Mouse (Mus musculus): ENCODE measurements around the gene Xcr1. TPM values are rescaled to one million over a fixed set of nuclear protein-coding genes. Genes with fewer than 3 reads are reported as not detected.

Xcr1 gene
- polyA plus RNA-seq (2016; fragmentation: Nextera tagmentation; extraction: Ambion mirVana): not detected in 2 replicates

GRCm38 (mm10) chr9:123861929-123862328, at the start of gene Xcr1:
Xcr1 (minus strand) TSS chr9:123862029.
- no peak within 1 kb of the TSS for H3K9ac ChIP-seq
- no peak within 1 kb of the TSS for H3K4me3 ChIP-seq
- H3K9me3 ChIP-seq (replicated peaks): no peaks in the 10 kb centered on the region
- WGBS (ENCODE audit: insufficient replicate concordance): 75% methylated on average over 9 of the region's 9 CpGs
- no peak for ATAC-seq
- no peaks in the 10 kb centered on the region for H3K36me3 ChIP-seq
- no peak within 1 kb of the TSS for H3K4me2 ChIP-seq
- H3K27me3 ChIP-seq (replicated peaks): no peaks in the 10 kb centered on the region
- no peak within 1 kb of the TSS for H3K27ac ChIP-seq
- no peaks in the 10 kb centered on the region for H3K4me1 ChIP-seq

GRCm38 (mm10) chr9:123872049-123872448, 10.2 kb upstream of the Xcr1 start:
- ATAC-seq: no peak
- H3K9me3 ChIP-seq (replicated peaks): no peaks in the 10 kb centered on the region
- no peaks in the 10 kb centered on the region for H3K36me3 ChIP-seq
- 50% methylated on average over 4 of the region's 4 CpGs for WGBS (ENCODE audit: insufficient replicate concordance)
- H3K27me3 ChIP-seq (replicated peaks): no peaks in the 10 kb centered on the region
- H3K4me3 ChIP-seq: no peak overlapping the region
- H3K4me1 ChIP-seq: no peaks in the 10 kb centered on the region
- H3K27ac ChIP-seq: no peak overlapping the region
- no peak overlapping the region for H3K9ac ChIP-seq
- no peak overlapping the region for H3K4me2 ChIP-seq

GRCm38 (mm10) chr9:123869167-123869784, 7.4 kb upstream of the Xcr1 start:
- ATAC-seq: no peak
- H3K4me1 ChIP-seq: no peaks in the 10 kb centered on the region
- no peak overlapping the region for H3K4me2 ChIP-seq
- H3K9ac ChIP-seq: no peak overlapping the region
- 32% methylated on average over 6 of the region's 6 CpGs for WGBS (ENCODE audit: insufficient replicate concordance)
- H3K36me3 ChIP-seq: no peaks in the 10 kb centered on the region
- H3K9me3 ChIP-seq (replicated peaks): no peaks in the 10 kb centered on the region
- no peak overlapping the region for H3K27ac ChIP-seq
- no peak overlapping the region for H3K4me3 ChIP-seq
- no peaks in the 10 kb centered on the region for H3K27me3 ChIP-seq (replicated peaks)

DNA sequence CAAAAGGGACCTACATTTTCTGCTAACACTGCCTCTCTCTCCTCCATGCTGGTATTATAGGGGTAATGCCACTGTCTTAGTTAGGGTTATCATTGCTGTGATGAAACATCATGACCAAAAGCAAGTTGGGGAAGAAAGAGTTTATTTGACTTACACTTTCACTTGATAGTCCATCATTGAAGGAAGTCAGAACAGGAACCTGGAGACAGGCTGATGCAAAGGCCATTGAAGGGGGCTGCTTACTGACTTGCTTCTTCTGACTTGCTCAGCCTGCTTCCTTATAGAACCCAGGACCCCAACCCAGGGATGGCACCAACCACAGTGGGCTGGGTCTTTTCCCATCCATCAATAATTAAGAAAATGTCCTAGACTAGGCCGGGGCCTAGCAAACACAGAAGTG, 1.8 kb upstream of the Xcr1 start:
- Histone ChIP-seq H3K27ac (no peak overlapping the region), H3K9ac (no peak overlapping the region), H3K4me2 (no peak overlapping the region), H3K4me1 (no peaks in the 10 kb centered on the region), H3K4me3 (no peak overlapping the region), H3K36me3 (no peaks in the 10 kb centered on the region), H3K9me3 (replicated peaks) (no peaks in the 10 kb centered on the region), H3K27me3 (replicated peaks) (no peaks in the 10 kb centered on the region)
- WGBS (ENCODE audit: insufficient replicate concordance): 86% methylated on average over 1 of the region's 1 CpGs
- ATAC-seq: no peak

DNA sequence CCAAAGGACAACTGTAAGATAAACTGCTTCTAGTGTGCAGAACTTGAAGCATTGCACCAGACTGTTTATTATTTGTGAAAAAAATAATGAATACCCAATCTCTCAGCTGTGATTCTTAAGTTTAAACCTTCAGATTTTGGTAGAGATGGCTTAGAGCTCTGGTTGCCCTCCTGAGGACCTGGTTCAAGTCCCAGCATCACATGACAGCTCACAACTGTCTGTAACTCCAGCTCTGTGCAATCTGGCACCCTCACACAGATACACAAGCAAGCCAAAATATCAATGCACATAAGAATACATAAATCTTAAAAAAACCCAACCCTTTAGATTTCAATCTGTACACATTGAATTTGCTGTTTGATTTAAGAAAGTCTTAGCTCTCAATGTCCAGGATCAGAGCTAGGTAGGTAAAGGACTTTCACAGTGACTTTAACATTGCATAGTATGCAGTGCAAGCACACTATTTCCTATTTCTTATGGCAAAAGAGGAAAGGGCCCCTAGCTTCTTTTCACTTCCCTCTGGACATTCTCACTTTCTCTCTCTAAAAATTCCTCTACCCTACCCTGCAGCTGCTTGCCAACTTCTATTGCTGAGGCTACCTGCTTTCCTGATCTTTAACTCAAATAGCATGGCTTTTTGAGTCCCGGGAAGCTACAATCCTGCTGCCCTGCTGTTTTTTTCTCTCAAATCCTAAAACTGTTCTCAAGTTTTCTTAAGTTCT, 1.2 kb upstream of the Xcr1 start:
- H3K36me3 ChIP-seq: no peaks in the 10 kb centered on the region
- no peak for ATAC-seq
- no peaks in the 10 kb centered on the region for H3K4me1 ChIP-seq
- 50% methylated on average over 1 of the region's 1 CpGs for WGBS (ENCODE audit: insufficient replicate concordance)
- no peak overlapping the region for H3K27ac ChIP-seq
- no peaks in the 10 kb centered on the region for H3K27me3 ChIP-seq (replicated peaks)
- no peaks in the 10 kb centered on the region for H3K9me3 ChIP-seq (replicated peaks)
- H3K9ac ChIP-seq: no peak overlapping the region
- H3K4me2 ChIP-seq: no peak overlapping the region
- H3K4me3 ChIP-seq: no peak overlapping the region

GRCm38 (mm10) chr9:123856836-123857235, 5.0 kb downstream of the Xcr1 start:
- 61% methylated on average over 2 of the region's 2 CpGs for WGBS (ENCODE audit: insufficient replicate concordance)
- no peak for ATAC-seq
- H3K4me3 ChIP-seq: no peak overlapping the region
- H3K27me3 ChIP-seq (replicated peaks): 0 out of 2 replicates have a peak, but pooled peaks cover 6% of the 10 kb centered on the region
- peaks cover 3% of the 10 kb centered on the region; the same call in 1 of the 2 replicates for H3K4me1 ChIP-seq
- no peaks in the 10 kb centered on the region for H3K9me3 ChIP-seq (replicated peaks)
- H3K27ac ChIP-seq: no peak overlapping the region
- no peak overlapping the region for H3K4me2 ChIP-seq
- no peaks in the 10 kb centered on the region for H3K36me3 ChIP-seq
- no peak overlapping the region for H3K9ac ChIP-seq

GRCm38 (mm10) chr9:123852449-123853390, 9.1 kb downstream of the Xcr1 start:
- no peak for ATAC-seq

GRCm38 (mm10) chr9:123851713-123852448, 9.9 kb downstream of the Xcr1 start, which contains the start of gene Fyco1:
Fyco1 (minus strand) TSS chr9:123851899.
- Histone ChIP-seq H3K4me2 (peak within 1 kb of the TSS; percentile 87), H3K36me3 (no peaks in the 10 kb centered on the region), H3K4me3 (peak within 1 kb of the TSS; percentile 90), H3K9me3 (replicated peaks) (no peaks in the 10 kb centered on the region), H3K27me3 (replicated peaks) (0 out of 2 replicates have a peak, but pooled peaks cover 6% of the 10 kb centered on the region), H3K4me1 (peaks cover 38% of the 10 kb centered on the region), H3K9ac (peak within 1 kb of the TSS; percentile 93), H3K27ac (peak within 1 kb of the TSS; percentile 92)
- WGBS (ENCODE audit: insufficient replicate concordance): under 1% methylated on average over 47 of the region's 47 CpGs
- ATAC-seq: peak; percentile 96

More at GRCm38 (mm10) chr9:123852449-123853390, 9.1 kb downstream of the Xcr1 start:
- Histone ChIP-seq H3K9ac (peak overlapping the region; percentile 37; the same call in 1 of the 2 replicates), H3K27me3 (replicated peaks) (0 out of 2 replicates have a peak, but pooled peaks cover 6% of the 10 kb centered on the region), H3K4me1 (peaks cover 33% of the 10 kb centered on the region), H3K4me2 (peak overlapping the region; percentile 66), H3K4me3 (peak overlapping the region; percentile 90), H3K27ac (peak overlapping the region; percentile 55), H3K36me3 (no peaks in the 10 kb centered on the region), H3K9me3 (replicated peaks) (no peaks in the 10 kb centered on the region)
- WGBS (ENCODE audit: insufficient replicate concordance): 49% methylated on average over 5 of the region's 5 CpGs

- H3K27me3 ChIP-seq (replicated peaks): 0 out of 2 replicates have a peak, but pooled peaks cover 6% of the 10 kb centered on the region
- H3K36me3 ChIP-seq: no peaks in the 10 kb centered on the region
- H3K4me3 ChIP-seq: peak overlapping the region; percentile 90
- WGBS (ENCODE audit: insufficient replicate concordance): under 1% methylated on average over 27 of the region's 27 CpGs
- peak overlapping the region; percentile 87 for H3K4me2 ChIP-seq
- H3K4me1 ChIP-seq: peaks cover 45% of the 10 kb centered on the region
- H3K9me3 ChIP-seq (replicated peaks): no peaks in the 10 kb centered on the region
- peak overlapping the region; percentile 92 for H3K27ac ChIP-seq
- ATAC-seq: peak; percentile 65
- H3K9ac ChIP-seq: peak overlapping the region; percentile 93
Measured at GRCm38 (mm10) chr9:123851062-123851712, 10.6 kb downstream of the Xcr1 start.

- no peak for ATAC-seq
- H3K36me3 ChIP-seq: no peaks in the 10 kb centered on the region
- H3K4me3 ChIP-seq: peak overlapping the region; percentile 90
- no peaks in the 10 kb centered on the region for H3K9me3 ChIP-seq (replicated peaks)
- peak overlapping the region; percentile 93 for H3K9ac ChIP-seq
- peaks cover 50% of the 10 kb centered on the region for H3K4me1 ChIP-seq
- H3K27me3 ChIP-seq (replicated peaks): 0 out of 2 replicates have a peak, but pooled peaks cover 4% of the 10 kb centered on the region
- 4% methylated on average over 2 of the region's 2 CpGs for WGBS (ENCODE audit: insufficient replicate concordance)
- H3K4me2 ChIP-seq: peak overlapping the region; percentile 87
- peak overlapping the region; percentile 92 for H3K27ac ChIP-seq
Measured at GRCm38 (mm10) chr9:123850705-123851061, 11.1 kb downstream of the Xcr1 start.
